Mouse (Mus musculus) thymus, postnatal 10 days (tissue): ENCODE results near the gene Ppm1b.
"Not testable (repeated sequence)": the region's sequence is repeated elsewhere in the genome, so short reads cannot be mapped to it uniquely, and the experiment has no call there.

Experiments
- DNase-seq, 2 experiments: peaks; one replicate each; pipeline ENCODE4 v3.0.0; 2021; ENCODE audit warnings: low spot score in 2 of 2

The Ppm1b gene

GRCm38 (mm10) chr17:84956441-84956840 lies at the start of gene Ppm1b:
Gene Ppm1b, plus strand, starts transcription at chr17:84956741.
- DNase-seq: no peak

GRCm38 (mm10) chr17:84921666-84922376 lies 34.7 kb upstream of the Ppm1b start:
- DNase-seq: no peak

GRCm38 (mm10) chr17:84924779-84925178 lies 31.8 kb upstream of the Ppm1b start:
- DNase-seq: no peak

GRCm38 (mm10) chr17:84926233-84926632 lies 30.3 kb upstream of the Ppm1b start:
- DNase-seq: no peak

GRCm38 (mm10) chr17:84927580-84927979 lies 29.0 kb upstream of the Ppm1b start:
- no peak for DNase-seq

GRCm38 (mm10) chr17:84932943-84933342 lies 23.6 kb upstream of the Ppm1b start:
- DNase-seq: no peak

GRCm38 (mm10) chr17:84933968-84934367 lies 22.6 kb upstream of the Ppm1b start:
- DNase-seq: no peak

GRCm38 (mm10) chr17:84935620-84936019 lies 20.9 kb upstream of the Ppm1b start:
- DNase-seq: not testable (repeated sequence)

GRCm38 (mm10) chr17:84936301-84936700 lies 20.2 kb upstream of the Ppm1b start:
- DNase-seq: no peak

GRCm38 (mm10) chr17:84936809-84937208 lies 19.7 kb upstream of the Ppm1b start:
- no peak for DNase-seq

GRCm38 (mm10) chr17:84937220-84937619 lies 19.3 kb upstream of the Ppm1b start:
- DNase-seq: no peak

- DNase-seq: no peak
Observed at GRCm38 (mm10) chr17:84938215-84938614, 18.3 kb upstream of the Ppm1b start.

GRCm38 (mm10) chr17:84940017-84940731 lies 16.4 kb upstream of the Ppm1b start:
- DNase-seq: no peak

GRCm38 (mm10) chr17:84941291-84941868 lies 15.2 kb upstream of the Ppm1b start:
- no peak for DNase-seq

- no peak for DNase-seq
Observed at GRCm38 (mm10) chr17:84942358-84943032, 14.0 kb upstream of the Ppm1b start.

- DNase-seq: no peak
Observed at GRCm38 (mm10) chr17:84943033-84943393, 13.5 kb upstream of the Ppm1b start.

- no peak for DNase-seq
Observed at GRCm38 (mm10) chr17:84944348-84944747, 12.2 kb upstream of the Ppm1b start.

GRCm38 (mm10) chr17:84952521-84952920 lies 4.0 kb upstream of the Ppm1b start:
- no peak for DNase-seq

- no peak for DNase-seq
Observed at GRCm38 (mm10) chr17:84953776-84954175, 2.8 kb upstream of the Ppm1b start.

GRCm38 (mm10) chr17:84954881-84955280 lies 1.7 kb upstream of the Ppm1b start:
- no peak for DNase-seq

GRCm38 (mm10) chr17:84956931-84957486 lies 468 bp downstream of the Ppm1b start:
- DNase-seq: peak; percentile 85 to 90
